Comparison of ENCODE assay signal across 11 mouse cellular contexts in genomic region chrX:7739336-7740081, GRCm38 (mm10). TPM values are rescaled to one million over a fixed set of nuclear protein-coding genes. Genes with fewer than 3 reads are reported as not detected.
DNase-seq lines count a peak whose midpoint lies in the region; ATAC-seq lines count a peak whose summit lies in the region.
"Had no signal": no experiment of that assay in that cellular context is flagged by ENCODE, and none has a peak within 500 bp of the region (broad histone marks: within the 10 kb centered on the region; RNA-seq: fewer than 3 reads in every experiment).

No protein-coding gene starts in this region.

- no peak overlapping the region for H3K9ac ChIP-seq in stomach, embryonic 14.5 days (replicated peaks; ENCODE audit: low read depth, low read length)
- H3K9ac ChIP-seq in heart, embryonic 11.5 days (ENCODE audit: low read depth, low read length) = no peak overlapping the region
- H3K9ac ChIP-seq: hindbrain, embryonic 12.5 days had no signal

- H3K4me2 ChIP-seq in stomach, embryonic 14.5 days (replicated peaks; ENCODE audit: low read depth, low read length) = 0 out of 2 replicates have a peak overlapping the region, but pooled peaks have one; percentile 18
- H3K4me2 ChIP-seq in heart, embryonic 11.5 days = no peak overlapping the region
- H3K4me2 ChIP-seq: hindbrain, embryonic 12.5 days had no signal

- H3K36me3 ChIP-seq in stomach, embryonic 14.5 days (ENCODE audit: control insufficient read depth, insufficient read depth, low read length) = no peaks in the 10 kb centered on the region
- H3K36me3 ChIP-seq in heart, embryonic 11.5 days (ENCODE audit: control insufficient read depth, insufficient read depth, low read length) = no peaks in the 10 kb centered on the region

- H3K4me1 ChIP-seq in stomach, embryonic 14.5 days (ENCODE audit: control insufficient read depth, insufficient read depth, low read length) = no peaks in the 10 kb centered on the region
- H3K4me1 ChIP-seq in heart, embryonic 11.5 days (ENCODE audit: control insufficient read depth, insufficient read depth, low read length) = no peaks in the 10 kb centered on the region
- H3K4me1 ChIP-seq: hindbrain, embryonic 12.5 days had no signal

- peak; percentile 78 for ATAC-seq in stomach, embryonic 14.5 days (ENCODE audit: insufficient number of reproducible peaks, insufficient read depth, low FRiP score, low read depth)
- no peak for ATAC-seq in heart, embryonic 11.5 days (replicated peaks; ENCODE audit: insufficient number of reproducible peaks, low FRiP score, low TSS enrichment)

- H3K27me3 ChIP-seq in stomach, embryonic 14.5 days (ENCODE audit: control insufficient read depth, insufficient read depth, low read length) = no peaks in the 10 kb centered on the region
- H3K27me3 ChIP-seq in heart, embryonic 11.5 days (ENCODE audit: control insufficient read depth, insufficient read depth, low read length) = no peaks in the 10 kb centered on the region
- H3K27me3 ChIP-seq: hindbrain, embryonic 12.5 days had no signal

- H3K27ac ChIP-seq in stomach, embryonic 14.5 days (ENCODE audit: low read length) = peak overlapping the region; percentile 44; the same call in 1 of the 2 replicates
- H3K27ac ChIP-seq in heart, embryonic 11.5 days (ENCODE audit: low read depth, low read length) = no peak overlapping the region
- H3K27ac ChIP-seq: hindbrain, embryonic 12.5 days had no signal

- no peak overlapping the region for H3K4me3 ChIP-seq in stomach, embryonic 14.5 days (ENCODE audit: low read depth, low read length)
- H3K4me3 ChIP-seq in heart, embryonic 11.5 days (ENCODE audit: low read depth, low read length) = no peak overlapping the region
- H3K4me3 ChIP-seq: hindbrain, embryonic 12.5 days had no signal

- peak; percentile 16 for DNase-seq in ovary, postnatal 36 days (ENCODE audit: low spot score)
- DNase-seq in ovary, postnatal 14 days (ENCODE audit: low spot score) = no peak
- peak; percentile 90 to 93 for DNase-seq in cerebellum, postnatal 25 days
- DNase-seq in kidney, postnatal 14 days = peak; percentile 80
- DNase-seq in left cerebral cortex, postnatal 25 days (ENCODE audit: low spot score in 2 of 2) = no peak
- DNase-seq in thymus, postnatal 0 days (ENCODE audit: low spot score) = no peak
- DNase-seq: embryo, embryonic 11 days had no signal

- intact Hi-C loops in left cerebral cortex, postnatal 25 days (cut with DNase I) = no loop called here

- WGBS in stomach, embryonic 14.5 days = 63% methylated on average over 14 of the region's 14 CpGs
- 73% methylated on average over 14 of the region's 14 CpGs for WGBS in heart, embryonic 11.5 days (ENCODE audit: insufficient replicate concordance)

- H3K9me3 ChIP-seq in stomach, embryonic 14.5 days (ENCODE audit: control insufficient read depth, low read depth, low read length) = no peaks in the 10 kb centered on the region
- no peaks in the 10 kb centered on the region for H3K9me3 ChIP-seq in heart, embryonic 11.5 days (replicated peaks; ENCODE audit: control insufficient read depth, low read length)
- H3K9me3 ChIP-seq: hindbrain, embryonic 12.5 days had no signal

RNA-seq across cellular contexts. Expression of gene Ccdc120, which starts 11.2 kb away (rescaled TPM):
- polyA plus RNA-seq in stomach, embryonic 14.5 days (2014; fragmentation: Nextera tagmentation; extraction: Ambion mirVana) = 18.5 and 24.6 TPM in 2 replicates
- polyA plus RNA-seq in heart, embryonic 11.5 days (2014; fragmentation: Nextera tagmentation; extraction: Ambion mirVana) = 5.2 and 8.5 TPM in 2 replicates
- 10 to 100 TPM; 19.5 to 22.1 TPM for total RNA-seq in left cerebral cortex, postnatal 25 days (2021)
- 6.7 and 8.2 TPM in 2 replicates for polyA plus RNA-seq in thymus, postnatal 0 days (2015; fragmentation: Nextera tagmentation; extraction: Ambion mirVana)

RNA-seq across cellular contexts. Expression of gene Praf2, which starts 11.3 kb away (rescaled TPM):
- 91.5 and 95.7 TPM in 2 replicates for polyA plus RNA-seq in stomach, embryonic 14.5 days (2014; fragmentation: Nextera tagmentation; extraction: Ambion mirVana)
- polyA plus RNA-seq in heart, embryonic 11.5 days (2014; fragmentation: Nextera tagmentation; extraction: Ambion mirVana) = 52.3 and 55.9 TPM in 2 replicates
- total RNA-seq in left cerebral cortex, postnatal 25 days (2021) = 100 to 1,000 TPM in 1 of 2 experiments, 10 to 100 TPM in 1; 99.9 to 103 TPM
- 14.7 and 20.6 TPM in 2 replicates for polyA plus RNA-seq in thymus, postnatal 0 days (2015; fragmentation: Nextera tagmentation; extraction: Ambion mirVana)

RNA-seq across cellular contexts. Expression of gene Gm45208, which starts 17.5 kb away (rescaled TPM):
- polyA plus RNA-seq in stomach, embryonic 14.5 days (2014; fragmentation: Nextera tagmentation; extraction: Ambion mirVana) = 0.54 TPM in 1 of 2 replicates, not detected in the other
- 0.34 TPM in 1 of 2 replicates, not detected in the other for polyA plus RNA-seq in heart, embryonic 11.5 days (2014; fragmentation: Nextera tagmentation; extraction: Ambion mirVana)
- not detected for total RNA-seq in left cerebral cortex, postnatal 25 days (2021)
- polyA plus RNA-seq in thymus, postnatal 0 days (2015; fragmentation: Nextera tagmentation; extraction: Ambion mirVana) = 0.46 and 1.0 TPM in 2 replicates
- total RNA-seq: megakaryocyte progenitor cell, adult 5-6 weeks had no signal

RNA-seq across cellular contexts. Expression of gene Tfe3, which starts 22.9 kb away (rescaled TPM):
- polyA plus RNA-seq in stomach, embryonic 14.5 days (2014; fragmentation: Nextera tagmentation; extraction: Ambion mirVana) = 20.9 and 22.3 TPM in 2 replicates
- 12.1 and 15.0 TPM in 2 replicates for polyA plus RNA-seq in heart, embryonic 11.5 days (2014; fragmentation: Nextera tagmentation; extraction: Ambion mirVana)
- total RNA-seq in left cerebral cortex, postnatal 25 days (2021) = 10 to 100 TPM; 29.9 to 36.0 TPM
- polyA plus RNA-seq in thymus, postnatal 0 days (2015; fragmentation: Nextera tagmentation; extraction: Ambion mirVana) = 11.4 TPM in 2 replicates

RNA-seq across cellular contexts. Expression of gene Wdr45, which starts 25.4 kb away (rescaled TPM):
- polyA plus RNA-seq in stomach, embryonic 14.5 days (2014; fragmentation: Nextera tagmentation; extraction: Ambion mirVana) = 26.7 and 28.8 TPM in 2 replicates
- polyA plus RNA-seq in heart, embryonic 11.5 days (2014; fragmentation: Nextera tagmentation; extraction: Ambion mirVana) = 16.0 and 16.2 TPM in 2 replicates
- total RNA-seq in left cerebral cortex, postnatal 25 days (2021) = 10 to 100 TPM; 57.6 to 61.6 TPM
- polyA plus RNA-seq in thymus, postnatal 0 days (2015; fragmentation: Nextera tagmentation; extraction: Ambion mirVana) = 42.2 and 45.5 TPM in 2 replicates

Comparison
In these comparisons a context has a peak if more than half of its experiments do, and no peak if none do; other contexts are left out.
1. DNase-seq: peak in ovary, postnatal 36 days (single experiment), cerebellum, postnatal 25 days (2 of 2) and kidney, postnatal 14 days (single experiment); none in ovary, postnatal 14 days (single experiment), left cerebral cortex, postnatal 25 days (0 of 2) and thymus, postnatal 0 days (single experiment).